Mouse (Mus musculus) telencephalon, adult 2 months (tissue): ENCODE measurements around the gene Ulbp1.
"Not testable (repeated sequence)": the region's sequence is repeated elsewhere in the genome, so short reads cannot be mapped to it uniquely, and the experiment has no call there.

ENCODE experiments used
- DNase-seq: peaks from one replicate; pipeline ENCODE4 v3.0.0-alpha.2; 2011; ENCODE audit warnings: low read depth, low spot score

Ulbp1 gene

DNA sequence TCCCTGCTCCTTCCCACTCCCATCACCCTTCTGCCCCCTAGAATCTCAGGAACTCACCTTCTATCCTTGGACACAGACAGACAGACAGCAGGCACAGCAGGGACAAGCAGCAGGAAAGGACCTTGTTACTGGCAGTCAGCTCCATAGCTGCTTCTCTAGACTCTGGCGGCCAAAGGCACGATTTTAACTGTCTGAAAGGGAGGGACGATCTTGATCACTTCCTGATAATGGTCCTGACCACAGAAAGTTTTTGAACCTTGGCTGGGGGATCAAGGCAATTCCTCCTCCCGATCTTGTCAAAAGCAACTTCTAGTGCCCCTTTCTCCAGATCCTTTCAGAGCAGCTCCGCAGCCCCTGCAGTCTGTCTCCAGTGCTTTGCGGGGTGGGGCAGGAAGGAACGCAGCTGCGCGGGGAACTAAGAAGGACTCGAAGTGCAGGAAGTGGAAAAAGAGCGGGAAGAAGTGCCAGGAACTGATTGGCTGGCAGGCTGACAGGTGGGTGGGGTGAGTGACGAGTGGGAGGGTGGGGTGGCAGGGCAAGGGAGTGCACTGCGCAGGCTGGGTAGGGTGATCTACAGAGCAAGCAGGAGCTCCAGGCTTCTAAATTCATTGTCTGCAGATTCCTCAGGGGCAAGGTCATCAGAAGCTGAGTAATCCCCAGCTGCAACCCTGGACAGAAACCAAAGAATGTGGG lies at the start of gene Ulbp1:
Gene Ulbp1 (minus strand): TSS at position 442 of the 693 bp plus-strand sequence.
- DNase-seq: peak; percentile 3

DNA sequence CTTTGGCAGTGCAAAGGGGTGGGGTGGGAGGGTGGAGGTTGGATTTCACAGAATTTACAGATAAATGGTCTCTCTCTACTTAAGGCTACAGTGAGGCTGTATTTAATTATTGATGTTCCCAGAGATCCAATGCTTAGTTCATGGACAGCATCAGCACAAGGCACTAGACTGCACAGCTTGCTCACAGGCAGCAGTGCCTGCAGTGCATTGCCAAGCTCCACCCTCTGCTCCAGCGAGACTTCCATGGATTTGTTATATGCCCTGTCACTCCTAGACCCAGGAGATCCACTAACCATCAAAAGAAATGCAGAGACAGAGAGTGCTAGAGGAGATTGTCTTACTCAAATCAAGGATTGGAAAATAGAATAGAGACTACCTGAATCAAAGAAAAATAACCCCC lies 24.7 kb upstream of the Ulbp1 start:
- not testable (repeated sequence) for DNase-seq

DNA sequence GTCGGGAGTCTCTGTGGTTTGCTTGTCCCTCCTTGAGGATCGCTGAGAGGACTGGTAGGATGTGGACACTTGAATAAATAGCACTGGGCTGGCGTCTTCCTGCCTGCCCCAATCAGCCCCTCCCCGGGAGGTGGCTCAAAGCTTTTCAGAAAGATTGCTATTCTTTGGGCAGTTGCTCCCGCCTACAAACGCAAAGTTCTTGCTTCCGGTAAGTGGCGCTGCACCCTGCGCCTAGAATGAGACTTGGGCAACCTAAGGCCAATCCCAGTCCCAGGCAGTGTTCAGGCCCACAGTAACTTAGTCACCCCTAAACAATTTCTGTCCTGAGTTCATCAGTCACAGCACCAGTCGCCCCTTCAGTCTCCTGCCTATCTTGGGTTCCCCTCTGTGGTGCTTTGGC lies 18.9 kb upstream of the Ulbp1 start:
- not testable (repeated sequence) for DNase-seq

DNA sequence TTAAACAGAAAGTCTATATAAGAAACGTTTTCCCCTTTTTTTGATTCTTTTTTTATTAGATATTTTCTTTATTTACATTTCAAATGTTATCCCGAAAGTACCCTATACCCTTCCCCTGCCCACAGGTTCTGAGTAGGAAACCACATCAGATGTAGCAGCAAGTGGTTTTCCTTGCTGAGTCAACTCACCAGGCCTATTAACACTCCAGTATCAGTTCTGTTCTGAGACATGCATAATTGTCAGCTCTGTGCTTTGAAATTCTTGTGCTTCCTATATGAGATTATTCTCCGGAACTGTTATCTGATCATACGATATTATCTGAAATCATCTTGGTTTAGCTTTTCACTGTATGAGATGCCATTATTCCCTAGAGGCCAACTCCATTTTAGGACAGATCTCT lies 10.2 kb upstream of the Ulbp1 start:
- no peak for DNase-seq

DNA sequence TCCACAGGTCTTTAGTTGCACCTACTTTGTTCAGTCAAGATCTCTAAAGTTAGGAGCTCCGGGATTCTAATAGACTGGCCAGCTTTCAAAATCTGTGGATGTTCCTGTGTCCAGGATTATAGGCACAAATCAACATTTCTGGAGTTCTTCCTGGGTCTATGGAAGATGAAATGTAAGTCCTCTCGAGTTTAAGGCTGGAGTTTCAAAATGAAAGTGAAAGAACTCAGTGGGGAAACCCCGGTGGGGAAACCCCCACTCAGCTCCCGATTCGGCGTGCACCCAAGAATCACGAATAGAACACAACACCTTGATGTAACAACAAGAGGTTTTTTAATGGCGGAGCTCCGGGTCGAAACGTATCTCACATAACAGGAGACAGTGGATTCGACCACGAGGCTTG lies 787 bp upstream of the Ulbp1 start:
- DNase-seq: not testable (repeated sequence)

DNA sequence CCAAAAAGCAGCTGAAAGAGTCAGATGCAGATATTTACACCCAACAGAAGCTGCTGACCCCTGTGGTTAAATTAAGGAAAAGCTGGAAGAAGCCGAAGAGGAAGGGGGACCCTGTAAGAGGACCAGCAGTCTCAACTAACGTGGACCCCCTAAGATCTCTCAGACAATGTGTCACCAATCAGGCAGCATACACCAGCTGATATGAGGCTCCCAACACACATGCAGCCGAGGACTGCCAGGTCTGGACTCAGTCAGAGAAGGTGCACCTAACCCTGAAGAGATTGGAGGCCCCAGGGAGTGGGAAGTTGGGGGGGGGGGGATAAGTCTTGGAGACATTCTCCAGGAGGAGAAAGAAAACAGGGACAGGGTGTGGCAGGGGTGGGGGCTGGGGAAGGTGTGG lies 1.8 kb downstream of the Ulbp1 start:
- DNase-seq: no peak

DNA sequence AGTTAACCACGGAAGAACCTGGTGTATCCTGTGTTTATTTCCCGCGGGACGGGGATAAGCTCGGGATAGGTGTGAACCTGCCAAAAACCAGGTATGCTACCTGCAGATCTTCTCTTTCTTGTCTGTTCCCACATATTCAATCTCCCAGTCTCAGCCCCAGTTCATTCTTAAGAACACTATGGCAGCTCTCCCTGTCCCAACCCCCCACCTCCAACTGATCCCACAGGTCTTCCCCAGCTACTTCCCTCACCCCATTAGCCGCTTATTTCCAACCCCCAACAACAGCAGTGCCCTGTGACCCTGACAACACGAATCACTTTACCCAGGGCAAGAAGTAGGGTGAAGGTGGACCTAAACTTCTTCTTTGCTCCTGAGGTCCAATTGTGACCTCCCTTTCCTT lies 3.0 kb downstream of the Ulbp1 start:
- no peak for DNase-seq

DNA sequence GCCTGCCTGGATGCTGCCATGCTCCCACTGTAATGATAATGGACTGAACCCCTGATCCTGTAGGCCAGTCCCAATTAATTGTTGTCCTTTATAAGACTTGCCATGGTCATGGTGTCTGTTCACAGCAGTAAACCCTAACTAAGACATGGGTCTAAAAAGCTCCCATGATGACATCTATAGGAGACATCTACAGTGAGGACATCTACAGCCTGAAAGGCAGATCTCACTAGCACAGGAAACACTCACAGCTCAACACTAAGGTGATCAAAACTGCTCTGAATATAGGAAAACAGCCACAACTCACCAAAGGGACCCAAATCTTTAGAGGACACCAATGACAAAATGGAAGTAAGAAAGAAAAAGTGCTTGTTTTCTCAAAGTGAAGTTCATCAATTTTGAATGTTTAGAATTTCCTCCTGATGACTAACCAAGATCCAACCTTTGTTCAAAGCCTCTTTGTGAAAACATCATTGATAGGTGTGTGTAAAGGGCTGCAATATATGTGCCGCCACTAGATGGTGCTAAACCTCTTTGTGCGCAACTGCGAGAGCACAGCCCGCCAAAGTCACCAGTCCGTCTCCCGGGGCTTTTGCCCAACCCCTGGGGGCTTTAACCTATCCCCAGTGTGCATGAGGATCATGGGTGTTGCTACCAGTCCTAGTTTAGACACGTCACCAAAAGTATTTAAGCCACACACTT lies 3.6 kb downstream of the Ulbp1 start:
- not testable (repeated sequence) for DNase-seq

DNA sequence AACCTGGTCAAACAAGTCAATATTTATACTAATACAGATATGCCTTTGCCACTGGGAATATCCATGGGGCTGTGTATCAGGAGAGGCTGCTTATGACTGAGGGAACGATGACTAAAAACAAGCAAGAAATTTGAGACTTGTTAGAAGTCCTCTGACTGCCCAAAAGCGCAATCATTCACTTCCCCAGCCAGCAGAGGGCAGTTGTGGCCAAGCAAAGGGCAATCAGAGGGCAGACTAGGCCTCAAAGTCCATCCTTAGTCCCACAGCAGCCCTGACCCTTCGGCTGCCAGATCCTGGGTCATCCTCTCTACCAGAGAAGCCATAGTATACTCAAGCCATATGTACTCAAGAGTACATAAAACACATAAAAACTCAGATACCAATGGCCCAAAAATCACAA lies 11.4 kb downstream of the Ulbp1 start:
- DNase-seq: no peak

DNA sequence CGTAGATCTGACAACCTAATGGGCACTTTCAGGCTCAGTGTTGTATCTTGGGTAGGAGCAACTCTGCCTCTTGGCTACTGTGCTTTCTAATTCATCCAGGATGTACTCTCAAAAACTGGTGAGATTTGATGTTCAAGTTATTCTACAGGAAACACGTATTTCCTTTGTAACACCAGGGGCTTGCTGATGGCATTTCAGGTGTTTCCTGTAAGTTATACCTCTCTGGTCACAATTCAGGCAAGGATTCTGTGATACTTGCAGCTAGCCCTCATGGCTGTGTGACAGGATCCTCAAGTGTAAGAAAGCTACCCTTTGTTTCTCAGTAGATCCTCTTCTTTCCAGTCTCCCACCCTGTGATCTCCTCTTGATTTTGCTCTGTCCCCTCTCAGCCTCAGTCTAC lies 34.5 kb downstream of the Ulbp1 start:
- DNase-seq: no peak

DNA sequence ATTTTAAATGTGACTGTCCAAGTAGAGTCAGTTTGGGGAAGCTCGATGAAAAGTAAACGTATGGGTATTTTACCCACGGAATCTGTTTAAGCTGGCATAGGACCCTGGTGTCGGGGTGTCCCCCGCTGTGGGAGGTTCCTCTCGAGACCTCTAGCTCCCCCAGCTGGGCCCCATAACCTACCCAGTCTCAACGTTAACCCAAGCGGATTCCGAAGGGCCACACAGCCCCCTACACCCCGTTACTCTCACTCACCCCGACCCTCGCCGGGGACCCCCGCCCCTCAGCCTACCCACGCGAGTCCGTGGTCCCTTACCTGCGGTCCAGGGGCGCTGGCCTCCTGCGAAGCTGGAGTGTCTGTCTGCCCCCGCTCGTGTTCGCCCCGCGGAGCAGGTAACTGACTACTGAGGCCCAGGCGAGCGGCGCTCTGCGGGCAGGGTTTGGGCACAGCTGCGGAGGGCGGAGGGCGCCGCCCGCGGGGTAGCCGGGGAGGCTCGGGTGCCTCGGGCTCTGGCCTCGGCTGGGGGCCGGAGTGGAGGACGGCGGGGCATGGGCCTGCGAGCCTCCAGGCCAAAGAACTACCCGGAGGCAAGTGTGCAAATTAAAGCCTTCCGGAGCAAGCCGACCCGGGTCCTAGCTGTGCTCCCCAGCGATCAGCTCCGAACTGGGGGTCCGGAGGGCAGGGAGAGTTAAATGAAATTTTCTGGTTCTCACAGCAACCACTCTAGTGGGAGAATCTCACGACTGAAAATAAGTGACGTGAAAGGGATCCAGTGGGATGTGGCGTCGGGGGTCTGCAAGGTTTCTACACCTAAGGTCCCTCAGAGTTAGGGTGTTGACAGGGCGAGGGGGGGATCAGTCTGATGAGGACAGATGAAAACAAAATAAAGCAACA lies 80.0 kb downstream of the Ulbp1 start:
- DNase-seq: no peak

DNA sequence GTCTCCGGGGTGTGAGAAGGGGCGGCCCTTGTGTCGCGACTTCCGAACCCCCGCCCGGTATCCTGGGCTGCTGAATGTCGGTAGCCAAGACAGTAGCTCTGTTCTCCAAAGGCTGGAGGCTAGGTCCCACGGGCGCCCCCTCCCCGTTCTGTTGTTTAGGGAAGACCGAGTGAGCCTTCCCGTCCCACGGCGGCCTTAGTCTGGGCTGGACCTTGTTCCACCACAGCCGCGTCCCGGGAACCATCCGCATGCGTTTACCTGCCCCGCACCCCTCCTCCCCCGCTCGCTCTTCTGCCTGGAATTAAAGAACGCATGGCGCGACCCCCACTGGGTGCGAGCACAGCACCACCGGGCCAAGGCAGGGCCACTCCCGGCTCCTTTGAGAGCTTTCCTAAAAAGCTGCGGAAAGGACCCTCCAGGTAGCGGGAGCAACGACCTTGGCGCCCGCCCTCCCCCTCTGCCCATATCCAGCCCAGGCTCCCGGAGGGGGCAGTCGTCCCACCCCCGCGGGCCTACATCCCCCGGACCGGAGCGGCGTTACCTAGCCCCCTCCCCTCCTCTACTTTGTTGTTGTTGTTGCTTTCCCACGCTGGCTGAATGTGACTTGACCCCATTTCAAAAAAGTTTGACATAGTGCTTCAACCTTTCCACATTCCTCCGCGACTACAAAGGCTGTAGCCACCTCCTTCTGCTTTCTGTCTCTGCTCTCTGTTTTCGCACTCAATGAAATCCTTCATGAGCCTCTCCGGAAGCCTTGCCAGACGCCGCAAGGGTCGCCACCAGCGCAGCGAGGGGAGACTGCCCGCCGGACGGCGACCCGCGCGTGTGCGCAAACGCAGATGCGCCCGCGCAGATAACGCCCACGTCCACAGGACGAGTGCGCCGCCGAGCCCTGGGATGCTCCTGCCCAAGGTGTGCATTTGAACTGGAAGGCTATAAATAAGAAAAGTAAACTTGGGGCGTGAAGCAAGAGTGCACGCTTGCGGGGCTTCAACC lies 81.2 kb downstream of the Ulbp1 start:
- no peak for DNase-seq

DNA sequence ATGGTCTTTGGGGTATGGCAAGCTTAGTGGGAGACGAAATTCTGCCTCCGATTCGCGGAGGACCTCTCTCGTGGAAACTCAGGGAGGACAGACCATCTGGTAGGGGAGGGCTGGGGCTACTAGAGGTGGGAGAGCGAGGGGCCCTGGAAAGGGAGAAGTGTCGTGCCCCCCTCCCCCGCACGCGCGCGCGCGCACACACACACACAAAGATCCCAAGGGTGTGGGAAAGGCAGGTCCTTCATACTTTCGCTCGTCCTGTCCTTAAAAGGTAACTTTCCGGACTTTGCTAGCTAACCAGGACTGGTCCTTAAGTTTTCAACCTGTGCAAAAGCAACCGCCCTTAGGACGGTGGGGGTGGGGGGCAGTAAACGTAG lies 81.9 kb downstream of the Ulbp1 start:
- no peak for DNase-seq

DNA sequence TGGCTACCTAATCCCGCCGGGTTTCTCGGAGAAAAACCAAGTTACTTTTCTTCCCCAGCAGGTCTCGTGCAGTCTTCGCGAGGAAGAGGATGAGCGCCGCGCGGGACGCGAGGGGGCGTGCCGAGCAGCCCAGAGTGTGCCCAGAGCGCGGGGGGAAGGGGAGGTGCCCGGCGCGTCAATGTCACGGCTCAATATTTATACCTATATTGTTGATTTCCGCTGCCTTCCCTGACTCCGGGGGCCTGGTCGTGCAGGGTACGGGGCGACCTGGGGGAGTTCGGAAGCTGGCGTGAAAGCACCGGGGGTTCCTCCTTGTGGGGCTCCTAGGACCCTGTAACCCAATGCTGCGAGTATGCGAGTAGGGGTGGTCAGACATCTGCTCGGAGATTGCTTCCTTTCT lies 82.3 kb downstream of the Ulbp1 start:
- DNase-seq: no peak
